Mouse (Mus musculus): ENCODE measurements at regions not wholly inside any gene's neighbourhood (a gene's known extent, or its start where the extent isn't known, plus 50 kb on each side); places are given as distances from the start of the nearest gene placed in this dataset.
A peak's percentile ranks its signal among the peaks of the same experiment; 100 is the strongest.
"Not testable (repeated sequence)": the region's sequence is repeated elsewhere in the genome, so short reads cannot be mapped to it uniquely, and the experiment has no call there.

GRCm38 (mm10) chr12:49084505-49084904, 298.0 kb upstream of the Foxg1 start:
- DNase-seq: no peak

GRCm38 (mm10) chr12:49086076-49086475, 296.4 kb upstream of the Foxg1 start:
- DNase-seq: no peak

GRCm38 (mm10) chr12:49090177-49090576, 292.3 kb upstream of the Foxg1 start:
- no peak for DNase-seq

- no peak for DNase-seq
Measured at GRCm38 (mm10) chr12:49105931-49106330, 276.5 kb upstream of the Foxg1 start.

GRCm38 (mm10) chr12:49106399-49107382, 275.8 kb upstream of the Foxg1 start:
- DNase-seq: peak; percentile 2

GRCm38 (mm10) chr12:49107415-49108148, 274.9 kb upstream of the Foxg1 start:
- no peak for DNase-seq

GRCm38 (mm10) chr12:49131093-49131492, 251.4 kb upstream of the Foxg1 start:
- DNase-seq: not testable (repeated sequence)

GRCm38 (mm10) chr12:49170097-49170496, 212.4 kb upstream of the Foxg1 start:
- DNase-seq: no peak

- no peak for DNase-seq
Measured at GRCm38 (mm10) chr12:49171014-49171677, 211.3 kb upstream of the Foxg1 start.

- no peak for DNase-seq
Measured at GRCm38 (mm10) chr12:49191348-49191747, 191.1 kb upstream of the Foxg1 start.

GRCm38 (mm10) chr12:49233524-49234306, 148.7 kb upstream of the Foxg1 start:
- no peak for DNase-seq

All from cerebellum, adult 8-10 months (tissue).